Mouse (Mus musculus) MEL (cell line): ENCODE measurements around the gene Slc25a33. TPM values are rescaled to one million over a fixed set of nuclear protein-coding genes. Genes with fewer than 3 reads are reported as not detected.

Experiments
- DNase-seq: peaks from one replicate; pipeline ENCODE4 v3.0.0; 2011; ENCODE audit warnings: low read depth, low spot score
- H3K27ac ChIP-seq: 2 replicates; pipeline ENCODE4 v1.5.1; 2012; ENCODE audit warnings: low read depth, mild to moderate bottlenecking, control low read depth, low read length, moderate library complexity; ENCODE audit not compliant: control insufficient read depth
- H3K27me3 ChIP-seq, 2 experiments: fragments of 150-350 bp in 1 of 2; sonication (generic) in 1 of 2; 2 replicates each; pipeline ENCODE4 v1.6.1; 2012; ENCODE audit warnings: low read length in 2 of 2, mild to moderate bottlenecking in 2 of 2, improper control_type of control experiment in 1 of 2, moderate library complexity in 1 of 2; ENCODE audit not compliant: insufficient read depth in 2 of 2, control insufficient read depth in 1 of 2
- H3K36me3 ChIP-seq, 2 experiments: 2 replicates each; pipeline ENCODE4 v1.6.1; 2012 to 2014; ENCODE audit warnings: low read length in 2 of 2, improper control_type of control experiment in 1 of 2, inconsistent platforms in 1 of 2, mild to moderate bottlenecking in 1 of 2; ENCODE audit not compliant: insufficient read depth in 2 of 2, control insufficient read depth in 1 of 2
- H3K4me1 ChIP-seq, 2 experiments: fragments of 150-350 bp in 1 of 2; sonication (generic) in 1 of 2; 2 replicates each; pipeline ENCODE4 v1.6.1; 2012; ENCODE audit warnings: low read length in 2 of 2, improper control_type of control experiment in 1 of 2, mild to moderate bottlenecking in 1 of 2; ENCODE audit not compliant: insufficient read depth in 2 of 2, control insufficient read depth in 1 of 2
- H3K4me3 ChIP-seq, 2 experiments: fragments of 150-350 bp in 1 of 2; sonication (generic) in 1 of 2; 2 replicates each; pipeline ENCODE4 v1.5.1; 2012; ENCODE audit warnings: low read depth in 2 of 2, low read length in 2 of 2, mild to moderate bottlenecking in 2 of 2, moderate library complexity in 2 of 2, control low read depth in 1 of 2, improper control_type of control experiment in 1 of 2; ENCODE audit not compliant: control insufficient read depth in 1 of 2, insufficient read depth in 1 of 2
- H3K79me2 ChIP-seq: 2 replicates; pipeline ENCODE4 v1.6.1; 2012; ENCODE audit warnings: mild to moderate bottlenecking, low read length, moderate library complexity; ENCODE audit not compliant: control insufficient read depth, poor library complexity, insufficient read depth
- H3K9ac ChIP-seq: 2 replicates; pipeline ENCODE4 v1.6.1; 2012; ENCODE audit warnings: low read depth, mild to moderate bottlenecking, control low read depth, low read length, moderate library complexity; ENCODE audit not compliant: control insufficient read depth, poor library complexity, severe bottlenecking
- H3K9me3 ChIP-seq: fragments of 150-350 bp; sonication (generic); replicated peaks from 2 replicates; pipeline ENCODE4 v1.6.1; 2012; ENCODE audit warnings: mild to moderate bottlenecking, low read length, improper control_type of control experiment, moderate library complexity; ENCODE audit not compliant: insufficient read depth
- BHLHE40 ChIP-seq: IDR thresholded peaks from 2 replicates; pipeline ENCODE4 v1.6.1; 2012; ENCODE audit warnings: low read depth, mild to moderate bottlenecking, inconsistent platforms, low read length, improper control_type of control experiment, borderline replicate concordance
- CHD2 ChIP-seq: IDR thresholded peaks from 2 replicates; pipeline ENCODE4 v1.6.1; 2011; ENCODE audit warnings: low read length, improper control_type of control experiment
- CTCF ChIP-seq, 3 experiments: IDR thresholded peaks in 2 of 3; conservative IDR thresholded peaks in 1 of 3; 2 replicates each; pipeline ENCODE4 v1.5.1; 2011 to 2012; ENCODE audit warnings: low read length in 3 of 3, low read depth in 2 of 3, mild to moderate bottlenecking in 2 of 3, improper control_type of control experiment in 1 of 3, inconsistent platforms in 1 of 3, mixed read lengths in 1 of 3, moderate library complexity in 1 of 3; ENCODE audit not compliant: control insufficient read depth in 1 of 3, insufficient read depth in 1 of 3, poor library complexity in 1 of 3, severe bottlenecking in 1 of 3
- E2F4 ChIP-seq: IDR thresholded peaks from 2 replicates; pipeline ENCODE4 v1.6.1; 2011; ENCODE audit warnings: low read depth, low read length, improper control_type of control experiment, borderline replicate concordance
- ELF1 ChIP-seq: IDR thresholded peaks from 2 replicates; pipeline ENCODE4 v1.6.1; 2014; ENCODE audit warnings: low read depth, mild to moderate bottlenecking, inconsistent platforms, low read length, improper control_type of control experiment, moderate library complexity
- ETS1 ChIP-seq: IDR thresholded peaks from 2 replicates; pipeline ENCODE4 v1.6.1; 2012; ENCODE audit warnings: low read depth, mild to moderate bottlenecking, inconsistent platforms, low read length, improper control_type of control experiment, moderate library complexity
- GATA1 ChIP-seq: IDR thresholded peaks from 2 replicates; pipeline ENCODE4 v1.6.1; 2011; ENCODE audit warnings: low read depth, low read length, improper control_type of control experiment
- HCFC1 ChIP-seq: IDR thresholded peaks from 2 replicates; pipeline ENCODE4 v1.6.1; 2012; ENCODE audit warnings: low read depth, mild to moderate bottlenecking, inconsistent platforms, low read length, improper control_type of control experiment, moderate library complexity
- KAT2A ChIP-seq: conservative IDR thresholded peaks from 2 replicates; pipeline ENCODE4 v1.6.1; 2012; ENCODE audit warnings: low read depth, low read length, improper control_type of control experiment, inconsistent platforms
- MAFK ChIP-seq: IDR thresholded peaks from 2 replicates; pipeline ENCODE4 v1.6.1; 2011; ENCODE audit warnings: low read depth, mild to moderate bottlenecking, low read length, improper control_type of control experiment, borderline replicate concordance
- MAX ChIP-seq: IDR thresholded peaks from 2 replicates; pipeline ENCODE4 v1.6.1; 2011; ENCODE audit warnings: low read length, improper control_type of control experiment
- MEF2A ChIP-seq: IDR thresholded peaks from 2 replicates; pipeline ENCODE4 v1.6.1; 2014; ENCODE audit warnings: low read depth, mild to moderate bottlenecking, inconsistent platforms, low read length, improper control_type of control experiment; ENCODE audit not compliant: poor library complexity, insufficient replicate concordance, severe bottlenecking; ENCODE audit errors: extremely low read depth
- MXI1 ChIP-seq: IDR thresholded peaks from 2 replicates; pipeline ENCODE4 v1.6.1; 2011; ENCODE audit warnings: mild to moderate bottlenecking, low read depth, low read length, improper control_type of control experiment
- MYB ChIP-seq: IDR thresholded peaks from 2 replicates; pipeline ENCODE4 v1.6.1; 2011; ENCODE audit warnings: mild to moderate bottlenecking, low read depth, low read length, improper control_type of control experiment
- POLR2AphosphoS2 ChIP-seq: IDR thresholded peaks from 2 replicates; pipeline ENCODE4 v1.6.1; 2011; ENCODE audit warnings: low read length, improper control_type of control experiment
- POLR2AphosphoS5 ChIP-seq: IDR thresholded peaks from 2 replicates; pipeline ENCODE4 v1.6.1; 2012; ENCODE audit warnings: low read depth, borderline replicate concordance, mild to moderate bottlenecking, inconsistent platforms, low read length, moderate library complexity, mixed read lengths
- RAD21 ChIP-seq: IDR thresholded peaks from 2 replicates; pipeline ENCODE4 v1.6.1; 2011; ENCODE audit warnings: mild to moderate bottlenecking, low read depth, low read length, improper control_type of control experiment
- RCOR1 ChIP-seq: IDR thresholded peaks from 2 replicates; pipeline ENCODE4 v1.6.1; 2012; ENCODE audit warnings: low read depth, mild to moderate bottlenecking, inconsistent platforms, low read length, improper control_type of control experiment
- SIN3A ChIP-seq: IDR thresholded peaks from 2 replicates; pipeline ENCODE4 v1.6.1; 2012; ENCODE audit warnings: low read length, improper control_type of control experiment, inconsistent platforms
- SMC3 ChIP-seq: IDR thresholded peaks from 2 replicates; pipeline ENCODE4 v1.6.1; 2011; ENCODE audit warnings: low read depth, low read length, improper control_type of control experiment
- TBP ChIP-seq: IDR thresholded peaks from 2 replicates; pipeline ENCODE4 v1.8.0; 2011; ENCODE audit warnings: low read depth, low read length, improper control_type of control experiment
- UBTF ChIP-seq: IDR thresholded peaks from 2 replicates; pipeline ENCODE4 v1.6.1; 2012; ENCODE audit warnings: low read depth, mild to moderate bottlenecking, inconsistent platforms, low read length, improper control_type of control experiment, moderate library complexity, borderline replicate concordance; ENCODE audit not compliant: insufficient read depth
- USF1 ChIP-seq: IDR thresholded peaks from 2 replicates; pipeline ENCODE4 v1.6.1; 2014; ENCODE audit warnings: low read depth, mild to moderate bottlenecking, inconsistent platforms, low read length, improper control_type of control experiment, moderate library complexity
- USF2 ChIP-seq, 2 experiments: IDR thresholded peaks; 2 replicates each; pipeline ENCODE4 v1.6.1; 2011 to 2012; ENCODE audit warnings: improper control_type of control experiment in 2 of 2, low read length in 2 of 2, borderline replicate concordance in 1 of 2, inconsistent platforms in 1 of 2, low read depth in 1 of 2, mild to moderate bottlenecking in 1 of 2; ENCODE audit not compliant: insufficient read depth in 1 of 2
- ZC3H11A ChIP-seq: IDR thresholded peaks from 2 replicates; pipeline ENCODE4 v1.6.1; 2012; ENCODE audit warnings: low read depth, mild to moderate bottlenecking, inconsistent platforms, low read length, improper control_type of control experiment
- ZKSCAN1 ChIP-seq: IDR thresholded peaks from 2 replicates; pipeline ENCODE4 v1.6.1; 2012; ENCODE audit warnings: low read depth, mild to moderate bottlenecking, inconsistent platforms, low read length, improper control_type of control experiment, moderate library complexity
- ZMIZ1 ChIP-seq: IDR thresholded peaks from 2 replicates; pipeline ENCODE4 v1.6.1; 2012; ENCODE audit warnings: low read depth, mild to moderate bottlenecking, inconsistent platforms, low read length, improper control_type of control experiment, moderate library complexity
- ZNF384 ChIP-seq: IDR thresholded peaks from 2 replicates; pipeline ENCODE4 v1.6.1; 2012; ENCODE audit warnings: low read depth, mild to moderate bottlenecking, inconsistent platforms, low read length, improper control_type of control experiment
- polyA plus RNA-seq, 2 experiments: library from polyadenylated mRNA; stranded (reverse) in 1 of 2; unstranded in 1 of 2; fragments of >175 nt in 1 of 2; fragments of >200 nt in 1 of 2; gene quantifications; 2 replicates each; pipeline versions ENCODE4 v1.2.1 to v1.2.4; 2012; ENCODE audit warnings: low replicate concordance in 2 of 2, low read depth in 1 of 2; ENCODE audit not compliant: insufficient read length in 2 of 2, insufficient read depth in 1 of 2, missing spikeins in 1 of 2
- total RNA-seq: library from RNA; depleted of rRNA; stranded (reverse); fragments of 300-350 nt; gene quantifications from 2 replicates; pipeline ENCODE4 v1.2.3, GENCODE M21; 2012

The Slc25a33 gene
- total and polyA plus RNA-seq, 3 experiments: 20.6 to 103 (median 24.8) TPM

GRCm38 (mm10) chr4:149732800-149733199, 41.3 kb downstream of the Slc25a33 start:
- H3K79me2 ChIP-seq: peaks cover 54% of the 10 kb centered on the region
- peaks cover 0 to 4% of the 10 kb centered on the region in 2 experiments; a peak in 2 of 4 replicates for H3K4me1 ChIP-seq
- no peak for TF ChIP-seq KAT2A
- no peak for TF ChIP-seq RAD21
- TF ChIP-seq ETS1: no peak
- no peak for TF ChIP-seq POLR2AphosphoS5
- no peak for TF ChIP-seq SMC3
- TF ChIP-seq POLR2AphosphoS2: no peak
- no peak for TF ChIP-seq TBP
- no peak for TF ChIP-seq BHLHE40
- TF ChIP-seq UBTF: no peak
- TF ChIP-seq ZMIZ1: no peak
- no peak for TF ChIP-seq HCFC1
- TF ChIP-seq E2F4: no peak
- no peak for TF ChIP-seq RCOR1
- TF ChIP-seq CTCF (IDR thresholded peaks at IDR 0.05 in 2 of 3, conservative IDR thresholded peaks at IDR 0.05 in 1 of 3; ENCODE audit: control insufficient read depth in 1 of 3, insufficient read depth in 1 of 3, low read depth in 2 of 3, low read length in 3 of 3, poor library complexity in 1 of 3, severe bottlenecking in 1 of 3): no peak
- TF ChIP-seq MAFK: no peak
- no peak overlapping the region for H3K27ac ChIP-seq
- no peaks in the 10 kb centered on the region for H3K9me3 ChIP-seq
- DNase-seq: no peak
- no peak overlapping the region for H3K4me3 ChIP-seq
- H3K36me3 ChIP-seq: peaks cover 0 to 4% of the 10 kb centered on the region in 2 experiments; a peak in 2 of 4 replicates
- no peak overlapping the region for H3K9ac ChIP-seq
- H3K27me3 ChIP-seq: no peaks in the 10 kb centered on the region

DNA sequence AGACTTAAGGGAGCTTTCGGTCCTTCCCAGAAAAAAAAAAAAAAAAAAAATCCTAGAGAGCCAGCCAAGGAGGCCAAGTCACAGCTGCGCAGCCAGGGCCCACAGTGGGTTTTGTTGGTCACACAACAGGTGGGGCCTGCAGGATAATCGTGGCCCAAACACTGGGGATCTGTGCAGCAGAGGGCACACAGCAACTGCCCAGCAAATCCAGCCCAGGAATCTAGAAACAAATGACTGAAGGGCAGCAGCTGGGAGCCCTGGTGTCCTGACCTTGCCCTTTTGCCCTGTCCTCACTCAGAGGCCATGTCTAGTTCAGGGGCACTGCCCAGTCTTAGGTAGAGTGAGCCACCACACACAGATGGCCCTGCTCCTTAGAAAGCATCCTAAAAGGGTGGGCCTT, 41.8 kb downstream of the Slc25a33 start:
- no peak for DNase-seq
- H3K9me3 ChIP-seq: no peaks in the 10 kb centered on the region
- H3K9ac ChIP-seq: no peak overlapping the region
- no peak for TF ChIP-seq E2F4
- no peak for TF ChIP-seq ZKSCAN1
- no peak for TF ChIP-seq ELF1
- TF ChIP-seq MAX: no peak
- no peak for TF ChIP-seq USF2 (IDR thresholded peaks at IDR 0.05; ENCODE audit: borderline replicate concordance in 1 of 2, insufficient read depth in 1 of 2, low read depth in 1 of 2, low read length in 2 of 2)
- no peak for TF ChIP-seq HCFC1
- TF ChIP-seq ZNF384: no peak
- no peak for TF ChIP-seq KAT2A
- no peak for TF ChIP-seq POLR2AphosphoS5
- no peak for TF ChIP-seq TBP
- no peak for TF ChIP-seq USF1
- no peak for TF ChIP-seq CTCF (IDR thresholded peaks at IDR 0.05 in 2 of 3, conservative IDR thresholded peaks at IDR 0.05 in 1 of 3; ENCODE audit: control insufficient read depth in 1 of 3, insufficient read depth in 1 of 3, low read depth in 2 of 3, low read length in 3 of 3, poor library complexity in 1 of 3, severe bottlenecking in 1 of 3)
- TF ChIP-seq MXI1: no peak
- no peak for TF ChIP-seq MYB
- TF ChIP-seq ZC3H11A: no peak
- no peak for TF ChIP-seq CHD2
- TF ChIP-seq MEF2A: no peak
- no peak for TF ChIP-seq GATA1
- TF ChIP-seq UBTF: no peak
- no peak for TF ChIP-seq SIN3A
- H3K4me3 ChIP-seq: no peak overlapping the region
- H3K36me3 ChIP-seq: peaks cover 0 to 4% of the 10 kb centered on the region in 2 experiments; a peak in 2 of 4 replicates
- no peak overlapping the region for H3K27ac ChIP-seq
- H3K27me3 ChIP-seq: no peaks in the 10 kb centered on the region
- peaks cover 50% of the 10 kb centered on the region for H3K79me2 ChIP-seq
- peaks cover 0 to 4% of the 10 kb centered on the region in 2 experiments; a peak in 2 of 4 replicates for H3K4me1 ChIP-seq
